Mouse (Mus musculus) limb, embryonic 10.5 days (tissue): Measurements from ENCODE around the gene Cdh5. TPM values are rescaled to one million over a fixed set of nuclear protein-coding genes. Genes with fewer than 3 reads are reported as not detected.
"Not testable (repeated sequence)": the region's sequence is repeated elsewhere in the genome, so short reads cannot be mapped to it uniquely, and the experiment has no call there.

ENCODE experiments used
- DNase-seq: peaks from one replicate; pipeline ENCODE4 v3.0.0-alpha.2; 2017; ENCODE audit warnings: low spot score
- H3K27ac ChIP-seq: fragments of 300-500 bp; sonication (generic); 2 replicates; pipeline ENCODE4 v1.5.1; 2016; ENCODE audit warnings: mild to moderate bottlenecking
- H3K27me3 ChIP-seq: fragments of 300-500 bp; sonication (generic); 2 replicates; pipeline ENCODE4 v1.6.1; 2016; ENCODE audit warnings: low read depth, mild to moderate bottlenecking; ENCODE audit not compliant: poor library complexity, severe bottlenecking
- H3K36me3 ChIP-seq: fragments of 300-500 bp; sonication (generic); 2 replicates; pipeline ENCODE4 v1.6.1; 2016; ENCODE audit warnings: mild to moderate bottlenecking, moderate library complexity
- H3K4me1 ChIP-seq: fragments of 300-500 bp; sonication (generic); 2 replicates; pipeline ENCODE4 v1.6.1; 2016
- H3K4me3 ChIP-seq: fragments of 300-500 bp; sonication (generic); 2 replicates; pipeline ENCODE4 v1.5.1; 2016; ENCODE audit warnings: mild to moderate bottlenecking, moderate library complexity
- H3K9me3 ChIP-seq: fragments of 300-500 bp; sonication (generic); replicated peaks from 2 replicates; pipeline ENCODE4 v1.6.1; 2016; ENCODE audit warnings: mild to moderate bottlenecking
- WGBS: fragments of 180-500 bp; shearing (Covaris S2); methylation state at CpG from one replicate; pipeline ENCODE4 v1.1.7; 2016; 5-methylcytosine and 5-hydroxymethylcytosine counted together
- polyA plus RNA-seq: library from polyadenylated mRNA; unstranded; fragments of >200 nt; fragmentation: Nextera tagmentation; extraction: Ambion mirVana; gene quantifications from 2 replicates; pipeline ENCODE4 v1.2.1, GENCODE M21; 2016

The Cdh5 gene
- 17.5 and 19.8 TPM in 2 replicates for polyA plus RNA-seq

DNA sequence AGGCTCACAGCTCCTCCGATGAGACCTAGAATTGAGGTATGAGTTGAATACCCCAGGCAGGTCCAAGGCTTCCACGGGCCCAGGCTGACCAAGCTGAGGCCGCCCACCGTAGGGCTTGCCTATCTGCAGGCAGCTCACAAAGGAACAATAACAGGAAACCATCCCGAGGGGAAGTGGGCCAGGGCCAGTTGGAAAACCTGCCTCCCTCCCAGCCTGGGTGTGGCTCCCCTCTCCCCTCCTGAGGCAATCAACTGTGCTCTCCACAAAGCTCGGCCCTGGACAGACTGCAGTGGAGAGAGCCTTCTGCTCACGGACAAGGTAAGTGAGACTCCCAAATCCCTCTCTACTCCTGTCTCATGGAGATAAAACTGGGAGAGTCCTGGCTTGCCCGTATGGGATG lies at the start of gene Cdh5:
Gene Cdh5, plus strand, starts transcription at position 211 of the 400 bp plus-strand sequence.
- Histone ChIP-seq H3K4me3 (peak within 1 kb of the TSS; percentile 24), H3K27ac (peak within 1 kb of the TSS; percentile 19; the same call in 1 of the 2 replicates)

GRCm38 (mm10) chr8:104059922-104060321 lies 41.5 kb upstream of the Cdh5 start:
- Histone ChIP-seq H3K27ac (no peak overlapping the region), H3K4me3 (no peak overlapping the region), H3K27me3 (no peaks in the 10 kb centered on the region), H3K9me3 (no peaks in the 10 kb centered on the region), H3K4me1 (peaks cover 17% of the 10 kb centered on the region), H3K36me3 (no peaks in the 10 kb centered on the region)
- no peak for DNase-seq
- WGBS, result 85% methylated on average over 5 of the region's 5 CpGs

More for the DNA sequence above, at the start of gene Cdh5:
- no peaks in the 10 kb centered on the region for H3K27me3 ChIP-seq
- H3K4me1 ChIP-seq, result peaks cover 18% of the 10 kb centered on the region
- H3K9me3 ChIP-seq, result no peaks in the 10 kb centered on the region
- WGBS, result 72% methylated on average over 8 of the region's 8 CpGs
- H3K36me3 ChIP-seq, result no peaks in the 10 kb centered on the region
- DNase-seq, result no peak

DNA sequence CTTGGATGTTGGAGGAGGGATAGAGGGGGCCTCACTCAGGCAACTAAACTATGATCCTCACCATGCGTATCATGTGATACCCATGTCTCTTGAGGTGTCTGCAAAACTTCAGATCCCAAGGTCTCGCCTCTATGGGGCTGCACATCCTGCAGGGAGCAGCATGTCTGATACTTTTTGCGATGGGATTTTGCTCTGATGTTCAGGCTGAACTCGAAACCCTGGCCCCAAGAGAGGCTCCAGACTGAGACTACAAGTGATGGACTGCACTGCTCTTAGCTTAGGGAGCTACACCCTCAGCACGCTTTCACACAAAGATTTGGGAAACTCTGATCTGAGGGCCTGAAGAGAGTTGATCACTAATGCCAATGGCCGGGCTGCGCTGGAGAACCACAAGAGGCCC lies 41.0 kb upstream of the Cdh5 start:
- WGBS, result 86% methylated on average over 7 of the region's 7 CpGs
- no peaks in the 10 kb centered on the region for H3K9me3 ChIP-seq

DNA sequence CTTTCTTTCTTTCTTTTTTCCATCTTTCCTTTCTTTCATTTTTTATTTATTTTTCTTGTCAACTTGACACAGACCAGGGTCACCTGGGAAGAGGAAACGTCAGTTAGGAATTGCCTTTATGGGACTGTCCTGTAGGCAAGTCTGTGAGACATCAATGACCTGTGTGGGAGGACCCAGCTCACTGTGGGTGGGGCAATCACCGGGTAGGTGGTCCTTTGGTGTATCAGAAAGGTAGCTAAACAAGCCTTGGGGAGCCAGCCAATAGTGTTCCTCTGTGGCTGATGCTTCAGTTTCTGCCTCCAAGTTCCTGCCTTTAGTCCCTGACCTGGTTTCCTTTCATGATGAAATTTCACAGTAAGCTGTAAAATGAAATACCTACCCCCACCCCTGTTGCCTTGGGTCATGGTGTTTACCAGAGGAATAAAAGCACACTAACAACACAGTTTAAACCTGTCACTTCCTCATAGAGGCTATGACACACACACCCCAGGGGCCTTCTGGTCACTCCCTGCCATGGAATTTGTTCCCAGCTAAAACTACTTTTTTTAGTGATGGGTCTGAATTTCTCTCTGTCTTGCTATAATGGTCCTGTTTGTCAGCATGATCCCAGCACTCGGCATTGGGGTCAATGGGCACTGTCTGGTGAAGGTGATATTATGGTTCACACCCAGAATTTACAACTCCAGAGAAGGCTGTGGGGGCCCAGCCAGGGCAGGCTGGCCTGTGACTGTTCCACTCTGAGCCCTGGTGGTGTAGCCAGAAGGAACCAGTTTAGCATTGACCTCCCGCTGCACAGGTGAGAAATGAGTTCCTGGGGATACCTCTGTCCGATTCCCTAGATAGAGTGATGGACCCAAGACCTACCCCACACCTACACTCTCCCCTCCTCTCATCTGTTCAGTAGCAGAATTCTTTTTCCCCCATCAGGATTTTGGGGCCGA lies 40.1 kb upstream of the Cdh5 start:
- H3K4me1 ChIP-seq, result peaks cover 17% of the 10 kb centered on the region
- H3K4me3 ChIP-seq, result no peak overlapping the region
- H3K27ac ChIP-seq, result no peak overlapping the region
- no peaks in the 10 kb centered on the region for H3K36me3 ChIP-seq
- no peaks in the 10 kb centered on the region for H3K9me3 ChIP-seq
- no peaks in the 10 kb centered on the region for H3K27me3 ChIP-seq
- no peak for DNase-seq
- 60% methylated on average over 6 of the region's 6 CpGs for WGBS

More for the DNA sequence above, 41.0 kb upstream of the Cdh5 start:
- Histone ChIP-seq H3K27me3 (no peaks in the 10 kb centered on the region), H3K27ac (no peak overlapping the region), H3K4me1 (peaks cover 17% of the 10 kb centered on the region), H3K4me3 (no peak overlapping the region), H3K36me3 (no peaks in the 10 kb centered on the region)
- no peak for DNase-seq

GRCm38 (mm10) chr8:104061989-104062820 lies 39.2 kb upstream of the Cdh5 start:
- 79% methylated on average over 15 of the region's 15 CpGs for WGBS
- no peak for DNase-seq
- Histone ChIP-seq H3K9me3 (no peaks in the 10 kb centered on the region), H3K27me3 (no peaks in the 10 kb centered on the region), H3K4me3 (no peak overlapping the region), H3K36me3 (no peaks in the 10 kb centered on the region), H3K4me1 (peaks cover 17% of the 10 kb centered on the region), H3K27ac (no peak overlapping the region)

- no peak for DNase-seq
- Histone ChIP-seq H3K27ac (no peak overlapping the region), H3K4me1 (peaks cover 23% of the 10 kb centered on the region), H3K9me3 (no peaks in the 10 kb centered on the region), H3K36me3 (no peaks in the 10 kb centered on the region), H3K4me3 (no peak overlapping the region), H3K27me3 (no peaks in the 10 kb centered on the region)
- WGBS, result 88% methylated on average over 7 of the region's 7 CpGs
These were observed 36.2 kb upstream of the Cdh5 start for GRCm38 (mm10) chr8:104065223-104065622.

GRCm38 (mm10) chr8:104065906-104066518 lies 35.4 kb upstream of the Cdh5 start:
- Histone ChIP-seq H3K4me3 (no peak overlapping the region), H3K9me3 (no peaks in the 10 kb centered on the region), H3K4me1 (peaks cover 28% of the 10 kb centered on the region), H3K36me3 (no peaks in the 10 kb centered on the region), H3K27ac (no peak overlapping the region), H3K27me3 (no peaks in the 10 kb centered on the region)
- no peak for DNase-seq
- 90% methylated on average over 9 of the region's 9 CpGs for WGBS

DNA sequence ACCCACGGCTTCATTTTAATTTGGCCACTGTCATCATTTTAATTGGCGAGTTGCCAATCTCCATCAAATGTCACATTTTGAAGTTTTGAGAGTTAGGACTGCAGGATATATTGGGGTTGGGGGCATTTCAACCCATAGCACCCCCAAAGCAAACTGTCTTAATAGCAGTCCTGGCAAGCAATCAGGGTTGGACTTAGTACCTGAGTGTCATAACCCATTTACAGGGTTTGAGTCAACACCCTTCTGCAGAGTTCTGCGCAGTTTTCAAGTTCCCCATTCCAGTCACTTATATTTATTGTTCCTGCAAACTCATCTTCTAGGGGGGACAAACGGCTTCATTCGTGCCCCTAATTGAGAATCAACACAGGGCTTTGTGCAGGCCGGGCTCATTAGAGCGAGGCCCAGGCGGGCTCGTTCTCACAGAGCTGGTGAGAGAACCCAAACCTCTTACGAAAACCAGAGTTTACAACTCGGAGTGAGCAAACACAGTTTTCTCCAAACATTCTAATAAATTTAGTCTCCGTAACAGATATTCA lies 34.0 kb upstream of the Cdh5 start:
- Histone ChIP-seq H3K4me3 (no peak overlapping the region), H3K27me3 (no peaks in the 10 kb centered on the region), H3K27ac (no peak overlapping the region), H3K9me3 (no peaks in the 10 kb centered on the region), H3K4me1 (peaks cover 13% of the 10 kb centered on the region), H3K36me3 (no peaks in the 10 kb centered on the region)
- 92% methylated on average over 12 of the region's 12 CpGs for WGBS
- DNase-seq, result no peak

- WGBS, result 75% methylated on average over 15 of the region's 15 CpGs
- Histone ChIP-seq H3K36me3 (no peaks in the 10 kb centered on the region), H3K9me3 (no peaks in the 10 kb centered on the region), H3K27me3 (no peaks in the 10 kb centered on the region), H3K4me3 (no peak overlapping the region), H3K4me1 (peaks cover 12% of the 10 kb centered on the region), H3K27ac (no peak overlapping the region)
- no peak for DNase-seq
These were observed 32.9 kb upstream of the Cdh5 start for GRCm38 (mm10) chr8:104068421-104069035.

DNA sequence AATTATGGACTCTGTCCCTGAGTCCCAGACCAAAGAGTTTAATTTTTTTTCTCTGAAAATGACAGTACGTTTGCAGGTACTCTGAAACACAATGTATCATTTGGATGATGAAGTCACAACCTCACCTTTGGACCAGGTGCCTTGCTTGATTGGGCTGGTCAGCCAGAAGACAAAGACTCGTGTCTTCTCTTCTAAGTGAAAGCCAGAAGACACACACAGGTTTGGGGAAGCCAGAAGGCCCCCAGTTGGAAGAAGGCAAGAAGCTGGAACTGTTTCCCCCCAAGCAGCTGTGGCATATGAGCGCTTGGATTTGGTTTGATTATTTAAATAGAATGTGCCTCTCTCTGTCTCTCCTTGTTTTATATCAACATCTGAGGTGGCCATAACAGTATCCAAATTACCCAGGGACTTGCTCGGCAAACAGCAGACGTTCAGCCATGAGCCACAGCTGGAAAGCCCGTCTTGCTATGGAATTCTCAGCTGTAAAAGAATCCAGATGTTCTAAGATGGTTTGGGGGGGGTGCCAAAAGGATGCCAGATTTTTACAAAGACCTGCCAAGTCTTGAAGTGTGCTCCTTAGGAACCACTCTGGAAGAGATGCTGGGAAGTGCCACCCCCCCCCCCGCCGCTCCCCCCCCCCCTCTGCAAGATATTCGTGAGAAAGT lies 31.1 kb upstream of the Cdh5 start:
- not testable (repeated sequence) for H3K36me3 ChIP-seq, H3K4me3 ChIP-seq, H3K27ac ChIP-seq, H3K9me3 ChIP-seq, H3K27me3 ChIP-seq, DNase-seq
- peaks cover 12% of the 10 kb centered on the region for H3K4me1 ChIP-seq
- WGBS, result 70% methylated on average over 9 of the region's 9 CpGs

DNA sequence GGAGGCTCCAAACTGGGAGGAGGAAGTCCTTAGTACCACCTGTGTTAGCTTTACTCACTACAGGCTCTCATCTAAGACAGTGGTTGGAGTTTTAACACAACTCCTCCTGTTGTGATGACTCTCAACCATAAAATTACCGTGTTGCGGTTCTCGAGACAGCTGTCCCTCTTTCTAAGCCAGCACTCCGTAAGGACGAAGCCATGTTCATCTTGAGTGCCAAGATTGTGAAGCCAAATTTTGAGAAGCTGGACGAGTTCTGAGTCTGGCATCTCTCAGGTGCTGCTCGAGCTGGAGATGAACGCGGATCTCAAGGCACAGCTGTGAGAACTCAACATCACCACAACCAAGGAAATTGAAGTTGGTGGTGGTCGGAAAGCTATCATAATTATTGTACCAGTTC lies 30.5 kb upstream of the Cdh5 start:
- WGBS, result 93% methylated on average over 10 of the region's 10 CpGs

GRCm38 (mm10) chr8:104075079-104075478 lies 26.3 kb upstream of the Cdh5 start:
- Histone ChIP-seq H3K9me3 (no peaks in the 10 kb centered on the region), H3K27ac (no peak overlapping the region)
- 88% methylated on average over 6 of the region's 6 CpGs for WGBS

More for the DNA sequence above, 30.5 kb upstream of the Cdh5 start:
- Histone ChIP-seq H3K27ac (no peak overlapping the region), H3K4me1 (peaks cover 12% of the 10 kb centered on the region), H3K36me3 (no peaks in the 10 kb centered on the region), H3K27me3 (no peaks in the 10 kb centered on the region), H3K9me3 (no peaks in the 10 kb centered on the region), H3K4me3 (no peak overlapping the region)
- DNase-seq, result no peak

More at GRCm38 (mm10) chr8:104075079-104075478, 26.3 kb upstream of the Cdh5 start:
- Histone ChIP-seq H3K27me3 (no peaks in the 10 kb centered on the region), H3K4me1 (peaks cover 10% of the 10 kb centered on the region), H3K36me3 (no peaks in the 10 kb centered on the region), H3K4me3 (no peak overlapping the region)
- DNase-seq, result no peak
